Mouse (Mus musculus) testis, adult 2 months (tissue): ENCODE data around the gene Pp2d1.

ENCODE experiments used
- CTCF ChIP-seq: fragments of 200-500 bp; IDR thresholded peaks from 2 replicates; pipeline ENCODE4 v1.5.1; 2012; ENCODE audit warnings: low read depth, mild to moderate bottlenecking, inconsistent platforms, low read length, moderate library complexity; ENCODE audit not compliant: control insufficient read depth, insufficient read depth, insufficient replicate concordance
- POLR2A ChIP-seq: fragments of 200-500 bp; IDR thresholded peaks from 2 replicates; pipeline ENCODE4 v1.6.1; 2012; ENCODE audit warnings: low read depth, mild to moderate bottlenecking, inconsistent platforms, low read length, moderate library complexity; ENCODE audit not compliant: control insufficient read depth

- TF ChIP-seq POLR2A (no peak), CTCF (no peak)
Measured at GRCm38 (mm10) chr17:53587074-53587851, 48.0 kb upstream of the Pp2d1 start.
